Mouse (Mus musculus): ENCODE results near the gene Msln. TPM values are rescaled to one million over a fixed set of nuclear protein-coding genes. Genes with fewer than 3 reads are reported as not detected.

Gene Msln
- 1 to 10 TPM; 1.2 to 1.8 TPM for total RNA-seq (2021)
- long read RNA-seq, experiment 1, partial matches to known transcripts: 0 of 1 reads
- long read RNA-seq, experiment 1, other reads (novel, unspliced or antisense): 1 of 1 reads
- long read RNA-seq, experiment 2, partial matches to known transcripts: 2 of 2 reads
- long read RNA-seq, experiment 2, other reads (novel, unspliced or antisense): 0 of 2 reads

GRCm38 (mm10) chr17:25754241-25754640 lies at the start of gene Msln:
TSS of gene Msln (minus strand) at chr17:25754378.
- DNase-seq (ENCODE audit: low spot score in 2 of 2): no peak

- peak; percentile 81 to 90 for DNase-seq (ENCODE audit: low spot score in 2 of 2)
Observed at GRCm38 (mm10) chr17:25802825-25803517, 48.8 kb upstream of the Msln start.

GRCm38 (mm10) chr17:25801029-25801428 lies 46.9 kb upstream of the Msln start:
- DNase-seq (ENCODE audit: low spot score in 2 of 2): peak; percentile 67 to 82

- peak in 1 of 2 experiments; percentile 79 for DNase-seq (ENCODE audit: low spot score in 2 of 2)
Observed at GRCm38 (mm10) chr17:25796951-25797369, 42.8 kb upstream of the Msln start, which contains the start of gene Metrn. TSS of gene Metrn (minus strand) at chr17:25797136.

- no peak for DNase-seq (ENCODE audit: low spot score in 2 of 2)
Observed at GRCm38 (mm10) chr17:25796211-25796771, 42.1 kb upstream of the Msln start.

GRCm38 (mm10) chr17:25795609-25796092 lies 41.5 kb upstream of the Msln start, which contains the start of gene AC134908.4:
TSS of gene AC134908.4 (minus strand) at chr17:25795659.
- peak in 1 of 2 experiments; percentile 73 for DNase-seq (ENCODE audit: low spot score in 2 of 2)

- no peak for DNase-seq (ENCODE audit: low spot score in 2 of 2)
Observed at GRCm38 (mm10) chr17:25794998-25795397, 40.8 kb upstream of the Msln start.

- no peak for DNase-seq (ENCODE audit: low spot score in 2 of 2)
Observed at GRCm38 (mm10) chr17:25794197-25794596, 40.0 kb upstream of the Msln start.

GRCm38 (mm10) chr17:25792615-25793014 lies 38.4 kb upstream of the Msln start, which contains the start of gene Fam173a:
TSS of gene Fam173a (minus strand) at chr17:25792901.
- peak; percentile 66 to 73 for DNase-seq (ENCODE audit: low spot score in 2 of 2)

- peak; percentile 86 to 89 for DNase-seq (ENCODE audit: low spot score in 2 of 2)
Observed at GRCm38 (mm10) chr17:25791843-25792527, 37.8 kb upstream of the Msln start.

GRCm38 (mm10) chr17:25791320-25791842 lies 37.2 kb upstream of the Msln start:
- DNase-seq (ENCODE audit: low spot score in 2 of 2): no peak

GRCm38 (mm10) chr17:25786781-25787504 lies 32.8 kb upstream of the Msln start:
- no peak for DNase-seq (ENCODE audit: low spot score in 2 of 2)

- DNase-seq (ENCODE audit: low spot score in 2 of 2): no peak
Observed at GRCm38 (mm10) chr17:25786280-25786679, 32.1 kb upstream of the Msln start, which contains the start of gene Ccdc78. TSS of gene Ccdc78 (plus strand) at chr17:25786580.

GRCm38 (mm10) chr17:25785281-25785745 lies 31.1 kb upstream of the Msln start, which contains the start of gene Haghl:
TSS of gene Haghl (minus strand) at chr17:25785673.
- DNase-seq (ENCODE audit: low spot score in 2 of 2): peak; percentile 98 to 99

GRCm38 (mm10) chr17:25783861-25784574 lies 29.8 kb upstream of the Msln start:
- no peak for DNase-seq (ENCODE audit: low spot score in 2 of 2)

- no peak for DNase-seq (ENCODE audit: low spot score in 2 of 2)
Observed at GRCm38 (mm10) chr17:25783086-25783485, 28.9 kb upstream of the Msln start.

- DNase-seq (ENCODE audit: low spot score in 2 of 2): no peak
Observed at GRCm38 (mm10) chr17:25781339-25781738, 27.2 kb upstream of the Msln start.

GRCm38 (mm10) chr17:25777948-25778347 lies 23.8 kb upstream of the Msln start:
- DNase-seq (ENCODE audit: low spot score in 2 of 2): no peak

GRCm38 (mm10) chr17:25775318-25776062 lies 21.3 kb upstream of the Msln start:
- DNase-seq (ENCODE audit: low spot score in 2 of 2): no peak
